Mouse (Mus musculus): ENCODE measurements around the gene Scyl1. TPM values are rescaled to one million over a fixed set of nuclear protein-coding genes. Genes with fewer than 3 reads are reported as not detected.

The Scyl1 gene
- polyA plus RNA-seq, 1 experiment from 2014 or later: 63.6 TPM

DNA sequence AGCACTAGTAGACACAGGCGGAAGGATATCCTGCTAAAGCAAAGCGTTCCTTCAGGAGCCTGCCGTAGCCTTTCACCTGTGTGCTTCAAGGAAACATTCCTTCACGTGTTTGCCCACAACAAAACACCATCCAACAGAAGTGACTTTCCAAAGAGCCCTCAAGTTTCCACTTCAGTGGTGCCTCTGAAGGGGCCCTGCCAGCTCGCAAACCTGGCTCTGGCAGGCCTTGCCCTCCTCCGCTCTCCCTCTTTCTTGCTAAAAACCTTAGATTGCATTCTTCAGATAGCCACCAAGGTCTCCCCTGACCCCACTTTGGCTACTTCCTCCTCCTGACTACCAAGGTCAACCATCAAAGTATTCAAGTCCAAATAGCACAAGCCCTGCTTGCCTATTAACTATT, 10.3 kb upstream of the Scyl1 start:
- Histone ChIP-seq H3K27me3 (replicated peaks) (no peaks in the 10 kb centered on the region), H3K27ac (no peak overlapping the region), H3K4me2 (no peak overlapping the region), H3K4me1 (no peaks in the 10 kb centered on the region), H3K9ac (no peak overlapping the region), H3K36me3 (no peaks in the 10 kb centered on the region), H3K4me3 (replicated peaks) (no peak overlapping the region), H3K9me3 (no peaks in the 10 kb centered on the region)
- no peak for ATAC-seq (ENCODE audit: insufficient read depth, low FRiP score, low read depth)
- 80% methylated on average over 6 of the region's 6 CpGs for WGBS

DNA sequence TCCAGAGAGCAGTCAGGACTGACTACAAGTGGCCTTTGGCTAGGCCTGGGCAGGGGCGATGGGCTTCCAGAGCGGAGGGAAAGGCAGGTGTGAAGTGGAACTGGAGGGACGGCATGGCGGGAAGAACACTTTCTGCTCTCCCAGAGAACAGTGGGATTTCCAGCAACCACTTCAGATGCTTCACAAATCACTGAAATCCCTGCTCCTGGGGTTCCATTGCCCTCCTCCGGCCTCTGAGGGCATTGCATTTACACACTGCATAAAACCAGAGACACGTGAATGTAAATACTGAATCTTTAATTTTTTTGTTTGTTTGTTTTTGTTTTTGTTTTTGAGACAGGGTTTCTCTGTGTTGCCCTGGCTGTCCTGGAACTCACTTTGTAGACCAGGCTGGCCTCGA, 9.0 kb upstream of the Scyl1 start:
- Histone ChIP-seq H3K36me3 (no peaks in the 10 kb centered on the region), H3K27ac (no peak overlapping the region), H3K4me2 (no peak overlapping the region), H3K9me3 (no peaks in the 10 kb centered on the region), H3K27me3 (replicated peaks) (no peaks in the 10 kb centered on the region), H3K4me1 (no peaks in the 10 kb centered on the region), H3K9ac (no peak overlapping the region), H3K4me3 (replicated peaks) (no peak overlapping the region)
- no peak for ATAC-seq (ENCODE audit: insufficient read depth, low FRiP score, low read depth)
- WGBS: 75% methylated on average over 7 of the region's 7 CpGs

DNA sequence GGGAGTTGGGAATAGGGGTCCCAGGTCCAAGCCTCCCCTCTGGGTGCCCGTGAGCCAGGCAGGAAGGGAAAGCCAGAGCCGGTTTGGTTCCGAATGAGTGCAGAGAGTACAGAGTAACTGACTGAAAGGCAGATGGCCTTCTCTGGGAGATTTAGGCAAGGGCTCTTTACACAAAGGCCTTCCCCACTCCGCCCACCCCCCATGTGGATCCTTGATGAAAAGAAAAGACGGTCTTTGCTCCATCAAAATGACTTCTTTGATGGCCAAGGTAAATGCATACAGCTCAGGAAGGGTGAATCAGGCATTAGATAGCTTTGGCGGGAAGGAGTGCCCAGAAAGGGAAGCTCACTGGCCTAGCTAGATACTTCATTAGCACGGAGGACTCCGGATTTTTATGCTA, 7.1 kb upstream of the Scyl1 start:
- no peaks in the 10 kb centered on the region for H3K4me1 ChIP-seq

DNA sequence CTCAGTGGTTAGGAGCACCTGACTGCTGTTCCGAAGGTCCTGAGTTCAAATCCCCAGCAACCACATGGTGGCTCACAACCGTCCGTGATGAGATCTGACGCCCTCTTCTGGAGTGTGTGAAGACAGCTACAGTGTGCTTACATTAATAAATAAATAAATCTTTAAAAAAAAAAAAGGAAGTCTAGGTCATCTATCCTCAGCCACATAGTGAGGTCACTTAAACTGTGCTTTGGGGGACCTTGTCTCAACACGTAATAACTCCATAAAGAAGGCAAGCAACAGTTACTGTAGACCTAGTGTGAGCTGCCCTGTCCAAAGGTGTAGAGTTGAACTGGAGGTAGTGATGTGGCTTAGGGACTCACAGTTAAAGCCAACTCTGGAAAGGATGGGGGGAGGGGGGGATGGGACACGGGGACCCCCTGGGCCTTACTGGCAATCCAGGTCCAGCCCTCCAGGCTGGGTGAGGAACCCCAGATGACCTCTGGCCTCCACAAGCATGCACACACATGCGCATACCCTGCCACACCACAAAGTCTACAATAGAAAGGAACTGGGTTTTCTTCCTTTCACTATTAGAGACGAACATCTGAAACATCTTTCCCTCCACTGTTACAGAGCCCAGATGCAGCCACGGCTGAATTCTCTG, 6.3 kb upstream of the Scyl1 start:
- Histone ChIP-seq H3K9ac (no peak overlapping the region), H3K9me3 (no peaks in the 10 kb centered on the region), H3K4me1 (no peaks in the 10 kb centered on the region), H3K27ac (no peak overlapping the region), H3K27me3 (replicated peaks) (no peaks in the 10 kb centered on the region), H3K4me3 (replicated peaks) (no peak overlapping the region), H3K36me3 (no peaks in the 10 kb centered on the region), H3K4me2 (no peak overlapping the region)
- no peak for ATAC-seq (ENCODE audit: insufficient read depth, low FRiP score, low read depth)
- WGBS: 78% methylated on average over 9 of the region's 9 CpGs

More for the DNA sequence above, 7.1 kb upstream of the Scyl1 start:
- no peaks in the 10 kb centered on the region for H3K9me3 ChIP-seq
- ATAC-seq (ENCODE audit: insufficient read depth, low FRiP score, low read depth): no peak
- no peak overlapping the region for H3K4me3 ChIP-seq (replicated peaks)
- H3K9ac ChIP-seq: no peak overlapping the region
- H3K4me2 ChIP-seq: no peak overlapping the region
- no peaks in the 10 kb centered on the region for H3K27me3 ChIP-seq (replicated peaks)
- WGBS: 56% methylated on average over 8 of the region's 8 CpGs
- no peaks in the 10 kb centered on the region for H3K36me3 ChIP-seq
- no peak overlapping the region for H3K27ac ChIP-seq

DNA sequence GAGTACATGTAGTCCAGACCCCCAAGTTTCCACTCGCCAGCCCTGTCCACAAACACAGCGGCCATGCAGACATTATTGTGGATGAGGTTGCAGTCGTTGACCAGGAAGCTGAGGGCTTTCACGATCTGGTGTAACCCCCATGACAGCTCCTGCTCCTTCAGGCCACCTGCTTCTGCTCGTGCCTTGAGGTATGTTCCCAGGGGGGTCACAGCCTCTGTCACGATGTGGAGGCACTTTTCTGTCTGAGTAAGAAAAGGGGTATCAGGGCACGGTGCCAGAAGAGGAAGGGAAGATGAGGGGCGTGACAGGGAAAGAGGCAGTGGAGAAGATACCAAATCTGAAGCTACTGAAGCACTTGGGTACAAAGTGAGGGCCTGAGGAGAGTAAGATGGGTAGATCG, 908 bp downstream of the Scyl1 start:
- H3K4me2 ChIP-seq: peak overlapping the region; percentile 75
- H3K36me3 ChIP-seq: peaks cover 17% of the 10 kb centered on the region
- H3K4me3 ChIP-seq (replicated peaks): peak overlapping the region; percentile 81
- peak overlapping the region; percentile 87; the same call in 1 of the 2 replicates for H3K27ac ChIP-seq
- 32% methylated on average over 9 of the region's 9 CpGs for WGBS
- H3K4me1 ChIP-seq: peaks cover 15% of the 10 kb centered on the region
- H3K27me3 ChIP-seq (replicated peaks): no peaks in the 10 kb centered on the region
- H3K9ac ChIP-seq: peak overlapping the region; percentile 95
- no peak for ATAC-seq (ENCODE audit: insufficient read depth, low FRiP score, low read depth)
- no peaks in the 10 kb centered on the region for H3K9me3 ChIP-seq

DNA sequence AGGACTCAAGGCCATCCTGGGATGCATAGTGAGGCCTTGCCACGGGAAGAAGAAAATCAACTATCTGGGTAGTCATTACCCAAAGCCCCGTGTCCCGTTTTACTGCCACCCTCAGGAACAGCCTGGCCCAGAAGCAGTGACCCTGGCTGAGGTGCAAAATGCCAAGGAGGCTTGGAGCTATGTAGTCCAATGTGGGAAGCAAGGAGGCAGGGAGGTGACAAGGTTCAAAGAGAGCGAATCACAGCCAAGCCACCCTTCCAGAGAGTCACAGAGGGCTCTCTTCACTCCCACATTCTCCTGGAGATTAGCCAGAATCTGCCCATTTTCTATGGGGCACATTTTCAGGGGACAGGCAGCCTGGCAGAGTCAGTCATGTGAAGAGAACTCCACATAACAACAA, 3.9 kb downstream of the Scyl1 start:
- Histone ChIP-seq H3K9me3 (no peaks in the 10 kb centered on the region), H3K27me3 (replicated peaks) (no peaks in the 10 kb centered on the region), H3K4me2 (no peak overlapping the region), H3K4me1 (peaks cover 15% of the 10 kb centered on the region), H3K4me3 (replicated peaks) (no peak overlapping the region), H3K36me3 (peaks cover 41% of the 10 kb centered on the region), H3K27ac (no peak overlapping the region), H3K9ac (no peak overlapping the region)
- ATAC-seq (ENCODE audit: insufficient read depth, low FRiP score, low read depth): no peak
- WGBS: 90% methylated on average over 4 of the region's 4 CpGs

DNA sequence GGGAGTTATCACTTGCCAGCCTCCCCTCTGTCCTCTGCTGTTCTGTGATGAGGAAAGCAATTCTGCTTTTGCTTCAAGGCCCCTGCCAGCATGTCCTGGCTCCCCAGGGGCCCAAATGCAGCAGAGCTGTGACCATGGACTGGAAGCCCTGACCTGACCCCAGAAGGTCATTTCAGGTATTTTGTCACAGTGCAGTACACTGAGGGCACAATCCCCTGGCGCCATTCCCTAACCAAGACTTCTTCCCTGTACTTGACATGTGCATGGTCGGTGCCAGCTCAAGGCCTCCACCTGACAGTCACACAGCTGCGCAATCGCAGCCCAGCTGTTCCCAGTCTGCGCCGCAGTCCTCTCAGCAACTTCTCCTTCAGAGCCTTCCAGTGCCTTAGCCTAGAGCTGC, 8.1 kb downstream of the Scyl1 start:
- 93% methylated on average over 6 of the region's 6 CpGs for WGBS
- no peaks in the 10 kb centered on the region for H3K27me3 ChIP-seq (replicated peaks)
- H3K27ac ChIP-seq: no peak overlapping the region
- no peak overlapping the region for H3K4me2 ChIP-seq
- H3K9ac ChIP-seq: no peak overlapping the region
- no peaks in the 10 kb centered on the region for H3K4me1 ChIP-seq
- H3K9me3 ChIP-seq: no peaks in the 10 kb centered on the region
- peaks cover 75% of the 10 kb centered on the region for H3K36me3 ChIP-seq
- no peak for ATAC-seq (ENCODE audit: insufficient read depth, low FRiP score, low read depth)
- H3K4me3 ChIP-seq (replicated peaks): no peak overlapping the region

DNA sequence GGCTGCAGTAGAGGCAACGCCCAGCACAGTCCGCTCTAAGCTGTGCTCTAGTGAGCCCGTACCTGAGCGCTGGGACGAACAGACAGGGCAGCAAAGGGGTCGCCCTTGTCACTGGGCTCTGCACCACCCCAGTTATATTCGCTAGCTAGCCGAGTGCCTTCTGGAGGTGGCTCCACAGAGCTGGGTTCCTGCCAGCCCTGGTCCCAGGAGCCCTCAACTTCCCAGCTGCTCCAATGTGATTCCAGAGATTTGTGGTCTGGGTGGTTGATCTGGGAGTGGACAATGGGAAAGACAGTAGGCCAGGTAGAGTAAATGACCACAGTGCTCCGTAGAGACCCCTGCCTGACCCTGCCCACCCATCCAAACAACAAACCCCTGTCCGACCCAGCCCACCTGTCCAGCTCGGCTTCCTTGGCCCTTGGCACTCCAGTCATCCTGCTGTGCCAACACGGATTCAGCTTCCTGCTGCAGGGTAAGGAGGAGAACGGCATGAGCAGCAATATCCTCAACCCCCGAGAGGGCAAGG, 12.3 kb downstream of the Scyl1 start:
- Histone ChIP-seq H3K9me3 (no peaks in the 10 kb centered on the region), H3K4me2 (no peak overlapping the region), H3K9ac (no peak overlapping the region), H3K4me1 (peaks cover 12% of the 10 kb centered on the region), H3K27ac (no peak overlapping the region), H3K36me3 (peaks cover 55% of the 10 kb centered on the region), H3K27me3 (replicated peaks) (peaks cover 19% of the 10 kb centered on the region), H3K4me3 (replicated peaks) (no peak overlapping the region)
- WGBS: 89% methylated on average over 14 of the region's 14 CpGs
- ATAC-seq (ENCODE audit: insufficient read depth, low FRiP score, low read depth): no peak

DNA sequence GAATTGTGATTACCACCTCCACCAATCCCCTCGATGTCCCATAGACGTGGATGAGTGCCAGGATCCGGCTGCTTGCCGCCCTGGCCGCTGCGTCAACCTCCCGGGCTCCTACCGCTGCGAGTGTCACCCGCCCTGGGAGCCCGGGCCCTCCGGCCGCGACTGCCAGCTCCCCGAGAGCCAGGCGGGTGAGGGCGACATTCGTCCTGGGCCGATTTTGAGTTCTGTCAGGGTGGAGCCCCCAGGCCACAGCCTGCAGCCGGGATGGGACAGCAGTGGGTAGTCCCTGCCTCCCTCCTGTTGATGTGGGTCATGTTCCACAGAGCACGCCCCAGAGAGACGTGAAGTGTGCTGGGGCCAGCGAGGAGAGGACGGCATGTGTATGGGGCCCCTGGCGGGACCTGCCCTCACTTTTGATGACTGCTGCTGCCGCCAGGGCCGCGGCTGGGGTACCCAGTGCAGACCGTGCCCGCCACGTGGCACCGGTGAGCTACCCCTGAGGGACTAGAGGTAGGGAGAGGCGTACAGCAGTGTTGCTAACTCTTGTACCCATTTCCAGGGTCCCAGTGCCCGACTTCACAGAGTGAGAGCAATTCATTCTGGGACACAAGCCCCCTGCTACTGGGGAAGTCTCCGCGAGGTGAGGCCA, 14.1 kb downstream of the Scyl1 start:
- H3K9ac ChIP-seq: no peak overlapping the region
- 30% methylated on average over 36 of the region's 36 CpGs for WGBS

DNA sequence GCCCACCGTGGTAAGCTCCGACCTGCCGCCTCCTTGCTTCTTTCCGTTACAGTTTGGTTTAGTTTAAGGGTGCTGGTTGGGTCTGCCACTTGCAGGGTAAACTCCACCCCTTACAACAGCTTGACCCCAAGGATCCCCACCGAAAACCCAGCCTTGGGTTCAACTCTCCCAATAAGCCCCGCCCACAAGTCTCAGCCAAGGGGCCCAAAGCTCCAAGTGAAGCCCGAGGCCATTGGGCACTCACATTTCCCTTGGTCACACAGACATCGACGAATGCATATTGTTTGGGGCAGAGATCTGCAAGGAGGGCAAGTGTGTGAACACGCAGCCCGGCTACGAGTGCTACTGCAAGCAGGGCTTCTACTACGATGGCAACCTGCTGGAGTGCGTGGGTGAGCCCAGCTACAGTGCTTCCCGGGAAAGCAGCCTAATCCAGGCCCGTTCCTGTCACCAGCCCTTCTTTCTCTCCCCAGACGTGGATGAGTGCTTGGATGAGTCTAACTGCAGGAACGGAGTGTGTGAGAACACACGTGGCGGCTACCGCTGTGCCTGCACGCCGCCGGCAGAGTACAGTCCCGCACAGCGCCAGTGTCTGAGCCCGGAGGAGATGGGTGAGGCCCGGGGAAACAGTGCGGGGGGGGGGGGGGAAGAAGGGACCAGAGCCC, 14.8 kb downstream of the Scyl1 start:
- peak; percentile 33; the same call in 1 of the 2 replicates for ATAC-seq (ENCODE audit: insufficient read depth, low FRiP score, low read depth)
- H3K4me3 ChIP-seq (replicated peaks): 0 out of 2 replicates have a peak overlapping the region, but pooled peaks have one; percentile 4
- no peaks in the 10 kb centered on the region for H3K9me3 ChIP-seq

More for the DNA sequence above, 14.1 kb downstream of the Scyl1 start:
- H3K27ac ChIP-seq: no peak overlapping the region
- H3K9me3 ChIP-seq: no peaks in the 10 kb centered on the region
- ATAC-seq (ENCODE audit: insufficient read depth, low FRiP score, low read depth): 0 out of 2 replicates have a peak, but pooled peaks have one; percentile 12
- H3K4me3 ChIP-seq (replicated peaks): 0 out of 2 replicates have a peak overlapping the region, but pooled peaks have one; percentile 4
- peak overlapping the region; percentile 35 for H3K4me2 ChIP-seq
- peaks cover 19% of the 10 kb centered on the region for H3K27me3 ChIP-seq (replicated peaks)
- peaks cover 12% of the 10 kb centered on the region for H3K4me1 ChIP-seq
- peaks cover 43% of the 10 kb centered on the region for H3K36me3 ChIP-seq

DNA sequence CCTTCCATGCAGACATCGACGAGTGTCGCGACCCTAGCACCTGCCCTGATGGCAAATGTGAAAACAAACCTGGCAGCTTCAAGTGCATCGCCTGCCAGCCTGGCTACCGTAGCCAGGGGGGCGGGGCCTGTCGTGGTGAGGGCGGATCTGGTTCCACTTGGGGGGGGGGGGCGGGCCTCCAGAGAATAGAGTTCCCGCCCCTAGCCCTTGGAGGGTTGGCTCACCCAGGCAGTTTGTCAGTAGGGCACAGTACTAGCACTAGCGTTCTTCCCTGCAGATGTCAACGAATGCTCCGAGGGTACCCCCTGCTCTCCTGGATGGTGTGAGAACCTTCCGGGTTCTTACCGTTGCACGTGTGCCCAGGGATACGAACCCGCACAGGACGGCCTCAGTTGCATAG, 19.5 kb downstream of the Scyl1 start:
- no peaks in the 10 kb centered on the region for H3K9me3 ChIP-seq
- H3K27me3 ChIP-seq (replicated peaks): peaks cover 33% of the 10 kb centered on the region
- H3K36me3 ChIP-seq: no peaks in the 10 kb centered on the region
- no peak; the same call in 1 of the 2 replicates for ATAC-seq (ENCODE audit: insufficient read depth, low FRiP score, low read depth)
- no peak overlapping the region for H3K9ac ChIP-seq
- H3K4me3 ChIP-seq (replicated peaks): no peak overlapping the region
- H3K4me2 ChIP-seq: no peak overlapping the region
- WGBS: 17% methylated on average over 20 of the region's 20 CpGs
- no peak overlapping the region for H3K27ac ChIP-seq
- peaks cover 12% of the 10 kb centered on the region for H3K4me1 ChIP-seq

More for the DNA sequence above, 14.8 kb downstream of the Scyl1 start:
- H3K4me2 ChIP-seq: peak overlapping the region; percentile 35
- peaks cover 25% of the 10 kb centered on the region for H3K27me3 ChIP-seq (replicated peaks)
- no peak overlapping the region for H3K27ac ChIP-seq
- 25% methylated on average over 27 of the region's 29 CpGs for WGBS
- peaks cover 40% of the 10 kb centered on the region for H3K36me3 ChIP-seq
- H3K9ac ChIP-seq: no peak overlapping the region
- H3K4me1 ChIP-seq: peaks cover 15% of the 10 kb centered on the region

DNA sequence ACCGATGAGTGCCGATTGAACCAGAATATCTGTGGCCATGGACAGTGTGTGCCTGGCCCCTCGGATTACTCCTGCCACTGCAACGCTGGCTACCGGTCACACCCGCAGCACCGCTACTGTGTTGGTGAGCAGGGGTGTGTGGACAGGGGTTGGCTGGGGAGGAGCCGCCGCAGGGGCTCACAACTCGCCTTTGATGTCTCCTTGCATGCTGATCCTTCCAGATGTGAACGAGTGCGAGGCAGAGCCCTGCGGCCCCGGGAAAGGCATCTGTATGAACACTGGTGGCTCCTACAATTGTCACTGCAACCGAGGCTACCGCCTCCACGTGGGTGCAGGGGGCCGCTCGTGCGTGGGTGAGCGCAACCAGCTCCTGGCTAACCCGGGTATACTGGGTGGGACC, 20.3 kb downstream of the Scyl1 start:
- H3K4me1 ChIP-seq: peaks cover 14% of the 10 kb centered on the region; the same call in 1 of the 2 replicates
- no peak overlapping the region for H3K27ac ChIP-seq
- peaks cover 34% of the 10 kb centered on the region for H3K27me3 ChIP-seq (replicated peaks)
- H3K4me2 ChIP-seq: no peak overlapping the region
- H3K4me3 ChIP-seq (replicated peaks): no peak overlapping the region
- H3K9me3 ChIP-seq: no peaks in the 10 kb centered on the region
- no peaks in the 10 kb centered on the region for H3K36me3 ChIP-seq
- no peak for ATAC-seq (ENCODE audit: insufficient read depth, low FRiP score, low read depth)
- no peak overlapping the region for H3K9ac ChIP-seq
- WGBS: 23% methylated on average over 22 of the region's 22 CpGs
